Mouse (Mus musculus) CD4-positive, CD25-positive, alpha-beta regulatory T cell, adult 4 months (primary cell): ENCODE measurements at regions not wholly inside any gene's neighbourhood (a gene's known extent, or its start where the extent isn't known, plus 50 kb on each side); places are given as distances from the start of the nearest gene placed in this dataset.

Source experiments
- ATAC-seq: one replicate; pipeline ENCODE4 v1.8.0; 2017

DNA sequence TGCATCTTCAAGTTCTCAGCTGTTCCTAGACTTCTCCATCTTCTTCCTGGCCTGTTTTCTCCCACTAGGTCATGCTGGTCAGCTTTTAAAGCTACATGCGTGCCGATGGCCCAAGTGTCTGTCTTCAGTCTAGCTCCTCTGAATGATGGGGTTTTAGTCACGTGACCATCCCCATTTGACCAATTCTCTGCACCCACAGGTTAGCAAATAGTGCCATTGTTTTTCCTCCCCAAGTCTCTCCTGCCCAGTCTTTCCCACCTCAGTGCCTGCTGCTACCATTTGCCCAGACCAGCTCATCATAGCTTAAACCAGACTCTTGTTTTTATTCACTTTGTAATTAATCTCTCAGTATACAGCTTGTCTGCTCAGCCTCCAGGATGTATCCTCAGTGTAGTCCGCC, 62.3 kb downstream of the Zfp706 start:
- ATAC-seq = no peak

DNA sequence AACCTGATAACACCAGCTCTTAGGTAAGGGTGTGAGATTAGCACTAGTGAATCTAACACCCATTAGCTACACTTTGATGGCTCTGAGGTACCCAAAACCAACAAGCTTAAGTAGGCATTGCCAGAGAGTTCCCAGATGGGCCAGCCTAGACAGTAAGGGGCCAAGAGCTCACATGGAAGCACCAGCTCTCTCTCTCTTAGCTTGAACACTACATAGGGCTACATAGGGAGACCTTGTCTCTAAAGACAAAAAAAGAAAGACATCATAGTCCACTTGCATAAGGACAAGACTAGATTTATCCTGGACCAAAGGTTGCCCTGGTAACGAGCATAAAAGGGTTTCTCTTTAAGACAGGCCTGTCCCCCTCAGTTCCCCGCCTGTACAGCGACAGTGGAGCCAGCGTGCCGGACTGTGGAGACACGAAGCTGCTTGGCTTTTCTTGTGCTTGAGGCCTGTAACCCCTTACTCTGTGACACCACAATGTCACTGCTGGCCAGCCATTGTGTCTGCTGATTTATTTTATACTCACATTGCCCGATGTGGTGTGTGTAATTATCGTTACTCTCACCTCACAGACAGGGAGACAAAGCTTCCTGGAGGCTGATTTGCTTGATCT, 62.9 kb downstream of the Zfp706 start:
- ATAC-seq = no peak

DNA sequence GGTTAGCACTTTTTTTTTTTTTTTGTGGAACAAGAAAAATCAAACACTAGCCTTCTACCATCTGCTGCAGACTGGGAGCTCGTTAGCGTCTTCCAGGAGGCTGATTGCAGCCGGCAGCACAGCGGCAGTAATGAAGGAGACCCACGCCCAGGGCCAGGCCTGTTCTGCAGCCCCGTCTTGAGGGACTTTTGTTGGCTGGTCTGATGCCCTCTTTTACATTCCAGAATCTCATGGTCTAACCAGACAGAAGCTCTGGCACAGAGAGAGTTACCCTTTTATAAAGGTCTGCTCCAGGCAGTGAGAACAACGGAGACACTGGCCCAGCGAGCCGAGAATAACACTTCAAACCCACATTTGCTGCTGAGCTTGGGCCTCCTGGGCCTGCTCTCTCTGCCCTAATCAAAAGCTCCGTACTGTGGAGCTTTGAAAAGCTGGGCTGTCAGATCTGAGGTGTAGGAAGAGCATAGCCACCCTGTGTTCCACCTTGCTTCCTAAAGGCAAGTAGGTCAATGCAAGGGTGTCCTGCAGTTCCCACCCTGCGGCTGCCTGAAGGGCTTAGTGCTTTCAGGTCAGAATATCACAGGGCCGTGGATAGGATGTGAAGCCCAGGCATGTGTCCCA, 64.0 kb downstream of the Zfp706 start:
- ATAC-seq = no peak

DNA sequence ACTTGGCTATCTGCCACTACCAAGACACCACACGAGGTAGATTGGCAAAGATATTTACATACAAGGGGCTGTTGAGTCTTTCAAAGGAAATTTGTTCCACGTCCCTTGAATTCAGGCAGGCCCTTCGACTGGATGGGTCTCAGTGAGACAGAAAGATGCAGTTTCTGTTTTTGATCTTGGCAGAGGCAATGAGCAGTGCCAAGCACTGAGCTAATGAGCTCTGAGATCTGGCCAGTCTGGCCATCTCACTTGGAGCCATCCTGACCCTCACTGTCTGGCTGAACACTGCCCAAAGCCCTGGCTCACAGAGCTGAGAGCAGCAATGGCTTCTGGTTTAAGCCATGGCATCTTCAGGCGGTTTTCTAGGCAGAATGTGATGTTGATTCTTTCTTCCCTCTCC, 65.3 kb downstream of the Zfp706 start:
- ATAC-seq = no peak

DNA sequence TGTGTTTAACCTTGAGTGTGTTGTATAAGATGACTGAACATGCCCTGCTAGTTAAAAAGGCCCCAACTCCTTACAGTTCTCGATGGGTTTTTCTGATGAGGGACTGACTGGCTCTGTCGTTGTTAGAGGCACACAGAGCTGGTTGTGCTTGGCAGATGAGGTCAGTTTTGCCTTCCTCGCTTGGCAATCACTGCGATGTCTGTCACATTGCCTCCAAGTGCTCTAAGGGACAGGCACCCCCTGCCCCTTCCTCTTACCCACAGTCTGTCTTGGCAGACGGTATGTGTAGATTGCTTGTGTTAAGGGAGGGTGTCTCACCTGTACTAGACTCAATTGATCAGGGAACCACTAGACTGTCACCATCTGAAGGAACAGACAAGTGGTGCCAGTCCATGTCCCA, 65.8 kb downstream of the Zfp706 start:
- ATAC-seq = no peak

DNA sequence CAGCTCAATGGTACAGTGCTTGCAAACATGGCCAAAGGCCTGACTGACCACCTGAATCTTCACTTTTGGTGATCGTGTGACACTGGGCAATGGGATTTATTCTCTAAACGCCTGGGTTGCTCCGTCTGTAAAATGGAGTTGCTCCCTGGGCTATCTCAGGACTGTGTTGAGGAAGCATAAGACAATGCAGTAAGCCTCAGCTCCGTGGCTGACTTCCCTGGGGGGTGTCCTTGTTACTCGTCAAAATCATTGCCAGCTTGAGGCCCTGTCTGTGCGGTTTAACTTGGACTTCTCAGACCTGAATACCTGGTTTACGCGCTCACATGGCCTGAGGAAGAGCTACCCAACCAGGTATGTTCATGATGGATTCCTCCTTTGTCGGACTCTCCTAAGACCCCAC, 68.0 kb downstream of the Zfp706 start:
- no peak for ATAC-seq

DNA sequence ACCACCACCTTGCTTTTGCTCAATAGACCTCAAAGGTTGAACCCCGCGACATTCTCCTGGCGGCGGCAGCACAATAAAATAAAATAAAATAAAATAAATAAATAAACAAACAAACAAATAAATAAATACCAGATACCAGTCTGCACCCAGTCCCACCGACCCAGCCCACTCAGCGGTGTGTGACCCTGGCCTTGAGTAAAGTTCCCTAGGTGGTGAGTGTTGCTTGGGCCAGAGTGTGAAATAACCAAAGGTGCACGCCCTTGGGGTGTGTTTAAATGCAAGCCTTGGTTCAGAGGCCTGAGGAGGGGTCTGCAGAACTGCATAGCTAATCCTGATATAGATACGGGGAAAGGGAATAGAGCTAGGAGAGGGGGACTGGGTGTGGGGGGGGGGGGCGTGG, 68.4 kb downstream of the Zfp706 start:
- ATAC-seq = no peak

DNA sequence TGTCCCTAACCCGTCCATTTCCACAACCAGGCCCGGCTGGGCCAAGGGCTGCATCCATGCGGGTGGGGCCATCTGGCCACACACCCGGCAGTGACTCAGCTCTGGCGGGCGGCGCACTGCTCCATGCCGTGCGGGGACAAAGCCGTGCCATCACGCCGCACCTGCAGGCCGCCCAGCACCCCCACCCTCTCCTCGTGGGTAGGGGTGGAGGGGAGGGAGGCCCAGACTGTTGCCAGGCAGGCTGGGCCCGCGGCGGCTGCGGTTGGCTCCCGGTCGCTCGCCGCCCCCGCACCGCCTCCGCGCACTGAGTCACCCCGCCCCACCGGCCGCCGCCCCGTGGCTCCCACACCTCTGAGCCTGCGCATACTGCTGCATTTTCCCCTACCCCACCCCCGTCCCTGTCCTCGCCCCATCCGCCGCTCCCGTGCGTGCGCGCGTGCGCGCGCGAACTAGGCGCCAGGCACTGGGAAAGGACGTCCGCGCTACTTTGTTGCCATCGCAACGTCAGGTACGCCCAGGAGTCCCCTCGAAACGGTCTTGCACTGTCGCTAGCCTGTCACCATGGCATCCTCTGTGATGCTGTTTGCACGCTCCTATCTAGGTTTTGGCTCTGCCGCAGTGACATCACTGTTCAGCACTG, 68.9 kb downstream of the Zfp706 start:
- peak; percentile 85 for ATAC-seq

DNA sequence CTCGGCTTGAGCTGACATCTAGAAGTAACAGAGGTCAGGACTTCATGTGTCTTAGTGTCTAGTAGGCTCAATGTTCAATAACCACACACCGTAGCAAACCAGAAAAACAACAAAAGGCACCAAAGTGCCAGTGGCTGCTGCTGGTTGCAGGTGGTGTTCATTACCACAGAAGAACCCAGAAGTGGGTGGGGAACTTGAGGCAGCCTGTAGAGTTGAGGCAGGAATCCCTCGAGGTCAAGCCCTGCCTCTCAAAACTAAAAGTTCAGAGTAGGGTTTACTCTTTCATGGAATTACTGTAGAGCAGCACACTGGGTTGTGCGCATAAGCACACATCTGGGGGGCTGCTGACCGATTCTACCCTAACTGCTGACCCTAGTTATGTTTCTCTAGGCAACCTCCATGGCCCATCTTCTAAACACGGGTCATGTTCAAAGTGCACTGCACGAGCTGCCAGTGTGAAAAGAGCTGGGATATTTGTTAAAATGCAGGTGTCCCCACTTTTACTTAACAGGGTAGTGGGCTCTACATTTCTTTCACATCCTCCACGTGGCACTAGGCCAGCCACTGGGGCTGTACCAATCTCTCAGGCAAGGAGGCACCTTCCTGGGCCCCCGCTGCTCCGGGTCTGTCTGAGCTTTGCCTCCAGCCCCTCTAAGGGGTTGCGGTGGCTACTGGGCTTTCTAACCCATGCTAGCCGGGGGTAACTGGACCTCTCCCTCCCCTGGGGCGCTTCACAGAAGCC, 69.6 kb downstream of the Zfp706 start:
- peak; percentile 16 for ATAC-seq

DNA sequence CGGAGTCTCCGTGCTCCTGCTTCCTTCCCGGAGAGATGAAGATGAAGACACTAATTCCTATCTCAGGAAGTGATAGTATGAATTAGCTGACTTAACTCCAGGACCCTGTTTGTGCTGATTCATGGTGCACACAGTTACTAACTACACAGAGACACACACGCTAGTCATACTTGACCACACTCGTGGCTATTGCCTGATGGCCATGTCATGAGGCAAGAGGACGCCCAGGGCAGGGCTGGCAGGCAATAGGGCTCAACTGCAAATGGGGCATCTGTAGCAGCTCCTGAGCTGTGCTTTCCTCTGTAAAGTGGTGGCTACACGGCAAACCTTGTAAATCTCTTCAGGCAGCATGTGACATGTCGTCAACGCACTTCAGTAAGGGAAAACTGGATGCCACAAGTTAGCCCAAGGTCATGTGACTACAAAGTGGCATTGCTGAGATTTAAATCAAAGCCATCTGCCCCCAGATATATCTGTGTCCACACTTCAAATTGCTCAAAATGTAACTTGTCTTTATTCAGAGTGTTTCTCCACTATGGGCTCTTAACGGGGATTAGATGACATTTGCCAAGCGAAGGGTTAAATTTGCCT, 70.4 kb downstream of the Zfp706 start:
- no peak for ATAC-seq

DNA sequence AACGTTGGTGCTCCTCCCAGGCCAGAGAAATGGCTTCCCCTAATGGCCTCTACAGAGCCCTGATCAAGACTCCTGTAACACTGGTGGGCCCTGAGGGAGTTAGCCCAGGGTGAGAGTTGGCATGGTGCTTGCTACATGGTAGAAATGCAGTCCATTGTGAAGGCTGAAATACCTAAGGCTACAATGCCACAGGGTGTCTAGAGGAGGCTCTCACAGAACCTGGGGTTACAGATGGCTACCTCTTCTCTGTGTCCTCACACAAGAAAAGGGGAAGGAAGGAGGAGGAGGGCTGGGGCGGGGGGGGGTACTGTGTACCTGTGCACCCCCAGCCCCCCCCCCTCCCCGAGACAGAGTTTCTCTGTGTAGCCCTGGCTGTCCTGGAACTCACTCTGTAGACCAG, 72.8 kb downstream of the Zfp706 start:
- ATAC-seq = no peak

DNA sequence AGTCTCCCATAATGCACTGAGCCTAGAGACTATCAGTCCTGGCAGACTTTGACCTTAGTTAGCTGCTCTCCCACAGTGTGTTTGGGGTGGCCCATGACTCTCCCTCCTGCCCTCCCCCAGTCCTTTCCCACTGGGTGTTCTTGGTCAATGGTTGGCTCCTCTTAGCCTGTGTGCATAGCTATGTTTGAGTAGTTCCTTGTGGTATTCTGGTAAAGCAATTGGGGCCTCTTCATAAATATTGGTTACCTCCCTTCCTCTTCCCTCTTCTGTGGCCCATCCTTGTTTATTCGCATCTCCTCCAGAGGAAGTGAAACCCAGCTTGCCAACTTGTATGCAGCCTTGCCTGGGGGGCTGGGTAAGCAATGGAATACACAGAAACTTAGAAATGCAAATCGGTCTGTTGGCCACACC, 74.0 kb downstream of the Zfp706 start:
- ATAC-seq = no peak

DNA sequence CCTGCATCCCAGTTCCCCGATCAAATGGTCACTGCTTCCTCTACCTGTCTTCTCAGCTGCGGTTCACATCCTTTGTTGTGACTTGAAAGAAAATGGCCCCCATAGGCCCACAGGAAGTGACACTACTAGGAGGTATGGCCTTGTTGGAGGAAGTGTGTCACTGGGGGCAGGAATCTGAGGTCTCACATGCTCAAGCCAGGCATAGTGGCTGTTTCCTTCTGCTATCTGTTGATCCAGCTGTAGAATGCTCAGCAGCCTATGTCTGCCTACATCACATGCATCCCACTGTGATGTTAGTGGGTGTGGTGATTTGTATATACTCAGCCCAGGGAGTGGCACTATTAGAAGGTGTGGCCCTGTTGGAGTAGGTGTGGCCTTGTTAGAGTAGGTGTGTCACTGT, 76.1 kb downstream of the Zfp706 start:
- ATAC-seq = peak; percentile 78

DNA sequence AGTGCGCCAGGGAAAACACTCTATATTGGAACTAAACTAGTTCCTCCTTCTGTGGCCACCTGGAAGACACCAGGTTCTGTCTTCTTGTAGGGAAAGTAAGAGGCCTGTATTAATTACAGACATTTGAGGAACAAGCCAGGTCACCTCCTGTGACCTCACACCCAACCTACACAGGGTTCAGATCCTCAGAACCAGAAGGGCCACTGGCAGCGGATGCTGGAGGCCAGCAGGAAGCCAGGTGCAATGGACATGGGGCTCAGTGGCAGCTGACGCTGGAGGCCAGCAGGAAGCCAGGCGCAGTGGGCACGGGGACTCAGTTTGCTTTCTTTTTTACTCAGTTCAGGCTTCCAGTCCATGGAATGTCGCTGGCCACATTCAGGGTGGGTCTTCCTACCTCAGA, 77.1 kb downstream of the Zfp706 start:
- no peak for ATAC-seq

DNA sequence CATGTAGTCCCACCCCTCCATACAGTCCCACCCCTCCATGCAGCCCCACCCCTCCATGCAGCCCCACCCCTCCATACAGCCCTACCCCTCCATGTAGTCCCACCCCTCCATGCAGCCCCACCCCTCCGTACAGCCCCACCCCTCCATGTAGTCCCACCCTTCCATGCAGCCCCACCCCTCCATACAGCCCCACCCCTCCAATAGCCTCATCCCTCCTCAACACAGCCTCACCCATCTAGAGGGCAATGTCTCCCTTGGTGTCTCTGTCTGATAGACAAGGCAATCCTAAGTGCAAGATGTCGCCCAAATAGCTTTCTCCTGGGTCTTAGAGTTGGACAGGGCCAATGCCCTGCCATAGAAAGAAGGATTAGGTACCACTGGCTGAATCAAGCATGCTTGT, 77.8 kb downstream of the Zfp706 start:
- no peak for ATAC-seq

DNA sequence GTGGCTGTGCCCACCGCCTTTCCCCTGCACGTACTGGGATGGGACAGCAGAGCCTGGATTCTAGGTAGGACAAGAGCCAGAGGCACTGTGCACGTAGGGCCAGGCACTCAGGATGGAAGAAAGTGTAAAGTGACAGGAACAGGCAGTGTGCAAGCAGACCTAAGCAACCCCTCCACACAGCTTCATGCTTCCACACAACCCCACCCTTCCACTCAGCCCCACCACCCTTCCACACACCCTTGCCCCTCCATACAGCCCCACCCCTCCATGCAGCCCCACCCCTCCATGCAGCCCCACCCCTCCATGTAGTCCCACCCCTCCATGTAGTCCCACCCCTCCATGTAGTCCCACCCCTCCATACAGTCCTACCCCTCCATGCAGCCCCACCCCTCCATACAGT, 78.5 kb downstream of the Zfp706 start:
- no peak for ATAC-seq

DNA sequence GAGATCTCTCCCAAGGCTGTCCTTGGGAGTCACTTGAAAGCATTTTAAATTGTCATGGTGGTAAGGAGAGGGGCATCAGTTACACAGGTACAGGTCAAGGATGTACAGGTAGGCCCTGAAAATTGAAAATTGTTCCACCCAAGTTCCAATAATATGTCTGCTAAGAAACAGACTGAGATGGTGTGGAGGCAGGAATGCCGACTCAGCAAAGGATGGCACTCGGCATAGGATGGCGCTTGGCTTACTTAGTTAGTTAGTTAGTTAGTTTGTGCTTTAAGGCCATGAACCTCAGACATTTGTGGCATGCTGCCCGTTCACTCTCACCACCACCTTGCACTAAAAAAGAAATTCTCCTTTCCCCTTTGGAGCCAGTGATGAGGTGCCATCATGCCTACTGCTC, 78.9 kb downstream of the Zfp706 start:
- ATAC-seq = no peak

DNA sequence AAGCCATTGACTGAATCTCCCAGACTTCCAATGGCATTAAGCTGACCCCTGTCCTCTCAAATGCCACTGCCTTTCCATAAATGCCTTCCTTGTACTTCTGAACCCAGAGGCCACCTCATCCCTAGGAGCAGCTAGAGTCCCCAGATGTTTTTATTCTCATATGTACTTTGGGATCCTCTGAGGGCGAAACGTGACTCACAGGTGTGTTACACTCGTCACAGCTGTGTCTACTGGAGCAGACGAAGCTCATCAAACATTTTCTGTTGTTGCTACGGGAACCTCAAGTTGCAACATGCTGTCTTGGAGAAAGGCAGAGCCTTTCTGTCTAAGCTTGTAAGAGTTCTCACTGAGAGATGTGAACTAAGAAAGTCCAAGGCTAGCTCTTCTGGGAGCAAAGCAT, 80.1 kb downstream of the Zfp706 start:
- ATAC-seq = no peak

DNA sequence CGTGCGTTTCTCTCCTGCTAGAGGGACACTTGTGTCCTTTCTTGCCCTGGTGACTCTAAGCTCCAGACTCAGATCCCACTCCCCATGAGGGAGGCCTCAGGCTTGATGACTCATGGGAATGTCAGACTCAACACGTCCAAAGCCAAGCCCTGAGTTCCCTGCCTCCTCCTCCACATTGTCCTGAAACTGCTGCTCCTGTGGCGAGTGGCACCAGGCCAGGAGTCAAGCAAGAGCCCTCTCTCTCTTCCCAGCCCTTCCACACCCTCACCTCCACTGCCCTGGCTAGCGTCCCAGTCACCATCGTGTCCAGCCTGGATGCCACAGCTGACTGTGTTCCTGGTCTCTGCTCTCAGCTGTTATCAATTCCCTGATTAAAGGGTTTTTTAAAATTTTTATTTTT, 83.4 kb downstream of the Zfp706 start:
- ATAC-seq = no peak

DNA sequence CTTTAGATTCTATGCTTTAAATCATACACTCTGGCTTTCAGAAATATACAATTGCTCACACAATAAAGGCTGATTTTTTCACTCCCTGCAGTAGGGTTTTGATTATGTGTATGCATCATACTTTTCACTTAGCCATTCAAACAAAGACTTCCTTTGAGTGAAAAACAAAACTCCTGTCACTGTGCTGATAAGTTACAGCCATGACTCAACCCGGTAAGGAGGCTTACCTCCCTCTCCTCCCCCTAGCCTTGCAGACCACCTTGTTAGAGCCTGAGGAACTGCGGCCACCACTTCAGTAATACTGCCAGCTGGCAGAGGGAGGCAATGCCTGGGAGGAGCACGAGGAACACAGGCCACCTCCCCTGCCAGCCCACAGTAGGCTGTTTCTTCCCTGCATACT, 86.2 kb downstream of the Zfp706 start:
- no peak for ATAC-seq

DNA sequence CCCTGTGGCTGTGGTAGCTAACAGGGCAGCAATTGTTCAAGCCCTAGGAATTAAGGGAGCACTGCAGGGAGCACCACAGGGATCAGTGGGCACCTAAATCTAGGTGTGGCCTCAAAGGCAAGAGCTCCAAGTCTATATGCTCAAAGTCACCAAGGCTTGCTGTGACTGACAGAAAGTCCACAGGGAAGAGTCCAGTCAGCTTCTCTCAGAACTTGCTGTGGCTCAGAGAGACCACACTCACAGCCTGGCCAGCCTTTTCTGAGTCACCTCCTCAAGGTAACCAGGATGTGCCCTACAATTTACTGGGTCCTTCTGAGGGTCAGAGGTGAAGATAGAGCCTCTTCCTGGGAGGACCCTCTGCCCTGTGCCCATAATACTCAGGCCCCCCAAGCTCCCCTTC, 86.7 kb downstream of the Zfp706 start:
- ATAC-seq = no peak

DNA sequence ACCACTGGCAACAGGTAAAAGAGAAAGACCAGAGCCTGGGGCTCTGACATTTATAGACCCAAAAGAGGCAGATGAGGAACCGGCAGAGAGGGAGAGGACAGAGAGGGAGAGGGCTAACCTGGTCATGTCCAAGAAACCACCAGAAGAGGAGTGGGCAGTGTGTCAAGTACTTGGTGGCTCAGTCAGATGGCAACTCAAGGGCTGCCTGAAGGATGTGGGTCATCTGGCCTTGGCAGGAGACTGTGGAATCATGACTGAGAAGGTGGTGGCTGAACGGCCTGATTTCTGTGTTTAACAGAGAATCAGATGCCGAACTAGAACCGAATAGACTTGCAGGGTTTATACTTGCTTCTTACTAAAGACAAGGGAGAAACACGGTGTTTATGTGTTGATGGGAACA, 87.9 kb downstream of the Zfp706 start:
- no peak for ATAC-seq

DNA sequence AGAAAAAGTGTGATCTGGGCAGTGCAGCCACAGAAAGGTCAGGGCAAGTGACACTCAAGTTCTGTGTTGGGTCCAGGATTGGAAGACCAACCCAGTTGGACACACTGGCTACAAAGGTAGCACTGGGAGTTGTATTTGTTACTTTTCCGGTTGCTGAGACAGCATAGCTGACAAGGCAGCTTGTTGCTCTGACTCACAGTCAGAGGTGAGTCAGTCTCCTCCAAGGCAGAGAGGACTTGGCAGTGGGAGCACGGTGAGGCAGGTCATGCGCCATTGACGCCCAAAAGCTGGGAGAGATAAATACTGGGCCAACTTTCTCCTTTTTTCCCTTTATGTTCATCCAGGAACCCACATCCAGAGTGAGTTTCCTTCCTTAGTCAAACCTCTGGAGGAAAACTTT, 88.4 kb downstream of the Zfp706 start:
- ATAC-seq = no peak

DNA sequence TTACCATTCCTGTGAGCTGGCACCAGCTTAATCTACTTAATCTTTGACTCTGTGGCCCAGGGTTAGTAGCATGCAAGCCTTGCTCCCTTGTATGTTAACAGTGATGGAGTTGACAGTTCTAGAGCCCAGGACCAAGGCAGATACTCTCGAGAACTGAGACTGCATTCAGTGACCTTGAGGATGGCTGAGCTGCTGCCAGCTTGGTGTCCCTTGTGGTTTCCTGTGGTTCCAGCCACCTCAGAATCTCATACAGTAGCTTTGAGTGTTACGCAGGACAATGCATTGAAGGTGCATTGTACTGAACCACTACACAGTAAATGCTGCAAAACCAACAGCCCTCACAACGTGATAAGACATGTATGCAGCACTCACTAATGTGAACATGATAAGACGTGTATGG, 90.6 kb downstream of the Zfp706 start:
- no peak for ATAC-seq
